Mouse (Mus musculus) small intestine, adult 2 months (tissue): ENCODE data around the gene Smim11. TPM values are rescaled to one million over a fixed set of nuclear protein-coding genes. Genes with fewer than 3 reads are reported as not detected.

Experiments
- H3K27ac ChIP-seq: fragments of 200-500 bp; 2 replicates; pipeline ENCODE4 v1.5.1; 2012; ENCODE audit warnings: low read depth, low read length, control low read depth, inconsistent platforms; ENCODE audit not compliant: insufficient read depth
- H3K27me3 ChIP-seq: fragments of 200-500 bp; 2 replicates; pipeline ENCODE4 v1.6.1; 2012; ENCODE audit warnings: mild to moderate bottlenecking, moderate library complexity, low read length, inconsistent platforms; ENCODE audit not compliant: control insufficient read depth, insufficient read depth
- H3K36me3 ChIP-seq: fragments of 200-500 bp; 2 replicates; pipeline ENCODE4 v1.6.1; 2012; ENCODE audit warnings: mild to moderate bottlenecking, low read length, control low read depth, inconsistent platforms; ENCODE audit not compliant: control insufficient read depth, insufficient read depth
- H3K4me1 ChIP-seq: fragments of 200-500 bp; 2 replicates; pipeline ENCODE4 v1.6.1; 2012; ENCODE audit warnings: low read length, inconsistent platforms, mixed read lengths; ENCODE audit not compliant: control insufficient read depth, insufficient read depth, insufficient read length
- H3K4me3 ChIP-seq: fragments of 200-500 bp; 2 replicates; pipeline ENCODE4 v1.5.1; 2012; ENCODE audit warnings: low read depth, mild to moderate bottlenecking, control low read depth, inconsistent platforms, low read length, moderate library complexity
- CTCF ChIP-seq: fragments of 200-500 bp; IDR thresholded peaks from 2 replicates; pipeline ENCODE4 v1.5.1; 2012; ENCODE audit warnings: low read depth, mild to moderate bottlenecking, control low read depth, inconsistent platforms, low read length, moderate library complexity, mixed read lengths; ENCODE audit not compliant: insufficient replicate concordance, insufficient read length; ENCODE audit errors: extremely low read depth
- POLR2A ChIP-seq: fragments of 200-500 bp; IDR thresholded peaks from 2 replicates; pipeline ENCODE4 v1.6.1; 2012; ENCODE audit warnings: low read depth, mild to moderate bottlenecking, control low read depth, inconsistent platforms, low read length, moderate library complexity
- WGBS: fragments of 180-500 bp; shearing (Covaris S2); methylation state at CpG from one replicate; pipeline ENCODE4 v1.1.7; 2018; 5-methylcytosine and 5-hydroxymethylcytosine counted together
- polyA plus RNA-seq: library from polyadenylated mRNA; depleted of rRNA; stranded (reverse); fragments of >200 nt; gene quantifications from 2 replicates; pipeline ENCODE4 v1.2.3, GENCODE M21; 2012

The Smim11 gene
- polyA plus RNA-seq, 1 experiment: 18.2 TPM

DNA sequence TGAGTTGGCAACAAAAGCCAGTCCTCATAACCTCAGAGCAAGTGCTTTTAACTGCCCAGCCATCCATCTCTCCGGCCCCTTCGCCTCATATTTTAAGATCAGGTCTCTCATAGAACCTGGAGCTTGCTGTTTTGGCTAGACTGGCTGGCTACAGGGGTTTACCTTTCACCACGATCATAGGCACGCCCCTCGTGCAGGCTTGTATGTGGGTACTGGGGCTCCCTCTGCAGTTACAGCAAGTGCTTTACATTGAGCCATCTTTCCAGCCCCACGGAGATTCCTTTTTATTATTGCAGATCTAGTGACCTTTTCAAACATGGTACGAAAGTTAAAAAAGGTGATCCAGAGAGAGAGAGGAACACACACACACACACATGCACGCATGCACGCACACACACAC lies 33.5 kb downstream of the Smim11 start:
- Histone ChIP-seq H3K4me3 (no peak overlapping the region), H3K4me1 (no peaks in the 10 kb centered on the region), H3K27ac (no peak overlapping the region), H3K27me3 (peaks cover 2% of the 10 kb centered on the region; the same call in 1 of the 2 replicates), H3K36me3 (no peaks in the 10 kb centered on the region)
- WGBS: 57% methylated on average over 9 of the region's 9 CpGs
- TF ChIP-seq POLR2A: no peak
- TF ChIP-seq CTCF: no peak

DNA sequence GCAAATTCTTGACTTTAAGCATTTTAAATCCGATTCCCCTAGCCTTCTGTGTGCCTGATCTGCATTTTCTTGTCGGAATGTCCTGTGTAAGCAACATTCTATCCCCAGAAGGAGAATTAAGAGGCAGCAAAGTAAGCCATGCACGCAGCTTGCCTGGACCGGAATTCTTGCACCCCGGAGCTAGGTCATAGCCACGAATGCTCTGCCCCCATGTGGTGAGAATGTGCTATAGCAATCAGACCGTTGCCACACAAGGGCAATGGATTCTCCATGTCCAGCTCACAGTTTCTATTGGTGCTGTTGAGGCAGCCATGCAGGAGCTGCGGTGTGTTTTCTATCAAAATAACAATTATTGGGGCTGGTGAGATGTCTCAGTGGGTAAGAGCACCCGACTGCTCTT lies 35.2 kb downstream of the Smim11 start:
- TF ChIP-seq POLR2A (no peak), CTCF (peak; percentile 82)
- Histone ChIP-seq H3K4me1 (no peaks in the 10 kb centered on the region), H3K4me3 (no peak overlapping the region), H3K36me3 (no peaks in the 10 kb centered on the region), H3K27me3 (peaks cover 2% of the 10 kb centered on the region; the same call in 1 of the 2 replicates), H3K27ac (no peak overlapping the region)
- 5% methylated on average over 9 of the region's 9 CpGs for WGBS

DNA sequence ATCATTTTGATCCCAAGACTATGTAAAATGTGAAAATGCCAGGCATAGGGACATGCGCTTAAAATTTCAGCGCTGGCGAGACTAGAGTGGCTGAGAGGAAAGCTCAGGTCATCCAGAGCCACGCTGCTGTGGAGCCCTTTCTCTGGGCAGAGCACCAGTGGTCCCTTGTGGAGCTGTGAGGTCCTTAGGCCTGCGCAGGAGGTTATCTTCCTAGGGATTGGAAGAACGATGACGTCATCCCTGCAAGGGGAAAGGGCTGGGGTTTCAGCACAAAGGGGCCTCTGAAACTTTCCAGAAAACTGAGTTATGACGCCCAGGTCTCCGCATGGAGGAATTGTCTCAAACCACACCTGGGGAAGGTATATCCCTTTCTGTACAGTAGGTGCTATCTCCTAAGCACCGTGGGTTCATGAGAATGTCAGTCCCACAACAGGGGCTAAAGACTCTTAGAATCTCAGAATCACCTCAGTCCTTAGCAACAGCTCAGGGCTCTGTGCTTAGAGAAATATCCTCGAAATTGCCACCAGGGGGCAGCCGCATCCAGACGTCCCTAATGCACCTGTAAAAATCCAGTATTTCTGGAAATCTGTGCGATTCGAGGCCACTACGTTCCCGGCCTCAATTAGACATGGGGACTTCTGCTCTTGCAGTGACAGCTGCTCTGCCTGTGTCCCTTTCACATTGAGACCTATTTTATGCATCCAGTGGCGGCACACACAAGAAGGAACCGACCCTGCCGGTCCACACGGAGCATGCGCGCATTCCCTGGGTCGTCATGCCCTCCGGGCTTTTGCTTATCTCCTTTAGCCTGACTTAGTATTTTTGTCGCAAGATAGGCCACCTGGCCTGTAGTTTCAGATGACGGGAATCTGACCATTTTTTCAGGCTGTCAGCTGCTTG lies 39.8 kb downstream of the Smim11 start:
- Histone ChIP-seq H3K4me3 (peak overlapping the region; percentile 44), H3K36me3 (no peaks in the 10 kb centered on the region), H3K27me3 (peaks cover 4% of the 10 kb centered on the region), H3K27ac (no peak overlapping the region), H3K4me1 (no peaks in the 10 kb centered on the region)
- TF ChIP-seq CTCF (peak; percentile 86; the same call in 1 of the 2 replicates), POLR2A (no peak)
- WGBS: 20% methylated on average over 27 of the region's 27 CpGs

DNA sequence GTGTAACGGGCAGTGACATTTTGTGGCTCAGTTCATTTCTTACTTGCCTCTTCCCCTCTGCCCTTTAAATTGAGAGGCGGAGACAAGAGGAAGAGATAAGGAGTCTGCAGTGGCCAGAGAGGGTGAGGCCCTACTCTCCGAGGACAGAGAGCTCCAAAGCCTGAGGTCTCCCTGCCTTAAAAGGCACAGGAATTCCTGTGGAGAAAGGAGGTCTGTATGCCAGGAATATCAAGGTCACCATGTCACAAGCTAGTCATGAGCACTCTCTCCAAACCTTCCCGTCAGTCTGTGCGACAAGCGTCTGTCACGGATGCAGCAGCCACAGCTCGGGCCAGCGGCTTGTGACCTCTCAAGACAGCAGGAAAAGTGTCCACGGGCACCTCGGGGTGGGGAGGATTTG lies 44.1 kb downstream of the Smim11 start:
- 46% methylated on average over 11 of the region's 11 CpGs for WGBS
- H3K4me3 ChIP-seq: no peak overlapping the region
- no peak for TF ChIP-seq CTCF
- TF ChIP-seq POLR2A: no peak
- H3K27me3 ChIP-seq: peaks cover 2% of the 10 kb centered on the region; the same call in 1 of the 2 replicates
- no peaks in the 10 kb centered on the region for H3K36me3 ChIP-seq
- H3K27ac ChIP-seq: no peak overlapping the region
- no peaks in the 10 kb centered on the region for H3K4me1 ChIP-seq

DNA sequence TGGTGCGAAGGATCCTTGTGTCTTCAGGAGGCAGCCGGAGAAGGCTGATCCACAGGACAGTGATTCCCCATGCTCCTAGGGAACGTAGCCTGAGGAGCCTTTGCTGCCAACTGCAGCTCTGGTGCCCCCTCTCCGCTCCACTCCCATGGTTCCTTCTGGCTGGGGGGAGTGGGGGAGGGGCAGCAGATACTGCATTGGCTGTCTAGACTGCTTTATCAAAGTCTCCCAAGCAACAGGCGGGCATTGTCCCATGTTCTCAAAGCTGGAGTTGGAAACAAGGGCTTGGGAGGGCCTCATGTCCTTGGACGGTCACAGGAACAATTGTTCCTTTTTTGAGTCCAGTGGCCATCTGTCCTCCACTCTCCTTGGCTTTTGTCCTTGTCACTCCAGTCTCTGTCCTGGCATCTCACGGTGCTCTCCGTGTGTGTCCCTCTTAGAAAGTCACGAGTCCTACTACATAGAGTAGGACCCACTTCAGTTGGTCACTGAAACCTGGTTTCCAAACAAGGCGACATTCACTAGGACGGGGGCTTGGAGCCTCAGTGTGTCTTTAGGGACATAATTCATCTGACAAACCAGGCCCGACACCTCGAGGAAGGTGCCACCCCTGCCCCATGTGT lies 45.3 kb downstream of the Smim11 start:
- TF ChIP-seq CTCF: no peak
- TF ChIP-seq POLR2A: no peak
- H3K27ac ChIP-seq: no peak overlapping the region
- no peak overlapping the region for H3K4me3 ChIP-seq
- no peaks in the 10 kb centered on the region for H3K36me3 ChIP-seq
- 71% methylated on average over 13 of the region's 13 CpGs for WGBS
- no peaks in the 10 kb centered on the region for H3K4me1 ChIP-seq
- peaks cover 2% of the 10 kb centered on the region; the same call in 1 of the 2 replicates for H3K27me3 ChIP-seq

DNA sequence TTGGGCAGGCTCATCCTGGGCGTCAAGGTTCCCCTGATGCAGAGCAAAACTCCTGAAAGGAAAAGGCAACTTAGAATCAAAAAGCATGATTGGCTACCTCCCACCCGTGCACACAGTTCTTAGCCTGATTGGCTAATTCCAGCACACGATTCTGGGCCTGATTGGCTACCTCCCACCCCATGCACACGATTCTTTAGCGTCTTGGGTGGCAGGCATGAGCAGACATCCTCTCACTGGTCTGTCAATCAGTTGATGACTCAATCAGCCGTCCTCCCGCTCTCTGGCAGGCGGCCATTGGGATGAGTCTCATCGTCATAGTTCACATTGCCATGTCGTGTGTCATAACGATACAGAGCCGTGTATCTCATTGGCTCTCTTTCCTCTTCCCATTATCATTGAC lies 47.9 kb downstream of the Smim11 start:
- TF ChIP-seq POLR2A: no peak
- no peak for TF ChIP-seq CTCF
- no peaks in the 10 kb centered on the region for H3K36me3 ChIP-seq
- H3K27ac ChIP-seq: no peak overlapping the region
- peaks cover 2% of the 10 kb centered on the region; the same call in 1 of the 2 replicates for H3K27me3 ChIP-seq
- H3K4me1 ChIP-seq: no peaks in the 10 kb centered on the region
- 64% methylated on average over 12 of the region's 12 CpGs for WGBS
- H3K4me3 ChIP-seq: no peak overlapping the region

DNA sequence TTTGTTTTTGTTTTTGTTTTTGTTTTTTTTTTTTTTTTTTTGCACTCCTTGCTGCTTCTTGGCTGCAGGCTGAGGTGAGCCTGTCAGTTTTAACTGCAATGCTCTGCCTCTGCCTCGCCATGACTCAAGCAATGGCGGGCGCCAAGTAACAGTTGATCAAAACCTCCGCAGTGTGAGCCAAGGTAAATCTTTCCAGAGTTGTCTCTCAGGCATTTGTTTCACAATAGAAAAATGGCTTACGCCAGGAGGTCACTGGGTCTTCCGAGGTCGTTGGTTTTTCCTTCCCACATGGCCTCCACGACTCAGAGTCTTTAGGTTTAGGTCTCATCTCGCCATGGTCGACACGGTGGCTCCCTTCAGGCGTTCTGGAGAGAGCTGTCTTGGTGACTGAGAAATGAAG lies 52.2 kb downstream of the Smim11 start:
- H3K4me3 ChIP-seq: no peak overlapping the region
- H3K4me1 ChIP-seq: no peaks in the 10 kb centered on the region
- WGBS: 90% methylated on average over 12 of the region's 12 CpGs

DNA sequence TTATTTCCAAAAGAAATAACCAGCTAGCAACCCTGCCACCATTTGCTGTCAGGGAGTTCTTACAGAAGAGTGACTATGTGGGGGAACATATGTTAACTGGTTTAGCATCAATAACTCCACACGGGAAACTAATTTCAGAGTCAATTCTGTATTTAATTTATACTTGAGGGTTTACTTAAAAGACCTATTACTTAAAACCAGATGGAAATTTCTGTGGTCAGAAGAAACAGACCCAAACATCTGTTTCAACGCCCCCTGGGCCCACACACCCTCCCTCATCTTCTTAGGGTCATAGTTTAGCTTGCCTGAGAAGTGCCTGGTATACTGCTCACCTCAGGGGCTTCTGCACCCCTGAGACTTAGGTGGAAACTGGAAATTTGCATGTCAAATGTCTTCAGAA lies 52.8 kb downstream of the Smim11 start:
- Histone ChIP-seq H3K4me3 (no peak overlapping the region), H3K4me1 (no peaks in the 10 kb centered on the region), H3K36me3 (no peaks in the 10 kb centered on the region), H3K27me3 (no peaks in the 10 kb centered on the region), H3K27ac (no peak overlapping the region)
- no peak for TF ChIP-seq CTCF
- no peak for TF ChIP-seq POLR2A
- WGBS: 75% methylated on average over 2 of the region's 2 CpGs

More for the DNA sequence above, 52.2 kb downstream of the Smim11 start:
- H3K27me3 ChIP-seq: no peaks in the 10 kb centered on the region
- TF ChIP-seq CTCF: no peak
- H3K36me3 ChIP-seq: no peaks in the 10 kb centered on the region
- no peak overlapping the region for H3K27ac ChIP-seq
